ENCODE assay signal across 8 mouse cellular contexts in the genomic region with DNA sequence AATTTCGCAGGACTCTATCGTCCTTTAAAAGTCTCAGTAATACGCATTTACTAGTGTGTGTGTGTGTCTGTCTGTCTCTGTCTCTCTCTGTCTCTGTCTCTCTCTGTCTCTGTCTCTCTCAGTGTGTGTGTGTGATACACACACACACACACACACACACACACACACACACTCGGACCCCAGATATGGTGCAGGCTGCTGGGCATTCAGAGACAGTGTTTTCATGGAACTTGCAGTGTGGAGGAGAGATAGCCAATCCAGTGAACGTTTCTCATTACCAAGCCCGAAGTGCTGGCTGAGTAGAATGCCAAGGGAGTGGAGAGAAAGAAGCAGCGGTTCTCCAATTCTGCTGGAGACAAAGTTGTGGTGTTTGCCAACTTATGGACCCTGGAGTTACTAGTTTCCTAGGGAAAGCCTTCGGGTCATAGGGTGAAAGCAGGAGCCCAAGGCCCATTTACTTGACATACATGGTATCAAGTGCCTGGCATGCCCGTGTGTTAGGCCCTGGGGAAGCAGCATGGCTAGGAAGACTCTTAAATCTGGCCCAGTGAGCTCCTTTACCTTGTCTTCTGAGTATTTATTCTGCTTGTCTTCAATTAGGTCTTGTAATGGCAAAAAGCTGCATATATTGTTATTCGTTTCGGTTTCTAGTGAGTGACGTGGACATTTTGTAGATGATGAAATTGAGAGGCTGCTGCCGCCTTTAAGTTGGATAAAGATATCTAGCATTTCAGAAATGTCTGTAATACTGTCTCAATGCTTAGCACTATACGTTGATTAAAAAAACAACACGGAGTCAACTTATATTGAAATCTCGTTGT. TPM values are rescaled to one million over a fixed set of nuclear protein-coding genes. Genes with fewer than 3 reads are reported as not detected.
DNase-seq lines count a peak whose midpoint lies in the region; ATAC-seq and TF ChIP-seq lines count a peak whose summit lies in the region.

No protein-coding gene starts in this region.

- H3K9ac ChIP-seq in embryonic facial prominence, embryonic 13.5 days, result peak overlapping the region; percentile 83
- H3K9ac ChIP-seq in intestine, embryonic 14.5 days (ENCODE audit: low read length), result peak overlapping the region; percentile 81

- H3K4me3 ChIP-seq in spleen, adult 2 months (ENCODE audit: extremely low read depth, insufficient read depth, insufficient read length), result peak overlapping the region; percentile 96
- H3K4me3 ChIP-seq in embryonic facial prominence, embryonic 13.5 days, result peak overlapping the region; percentile 75
- H3K4me3 ChIP-seq in intestine, embryonic 14.5 days (ENCODE audit: low read depth, low read length), result peak overlapping the region; percentile 92

- H3K4me2 ChIP-seq in embryonic facial prominence, embryonic 13.5 days, result peak overlapping the region; percentile 78
- H3K4me2 ChIP-seq in intestine, embryonic 14.5 days (ENCODE audit: low read length), result peak overlapping the region; percentile 86

- no peak for ATAC-seq in embryonic facial prominence, embryonic 13.5 days (ENCODE audit: insufficient number of reproducible peaks, insufficient read depth, low FRiP score, low TSS enrichment, low read depth)
- ATAC-seq in intestine, embryonic 14.5 days (replicated peaks; ENCODE audit: low FRiP score, low TSS enrichment, low read depth), result peak; percentile 38; the same call in 1 of the 2 replicates

- no peak for TF ChIP-seq POLR2A in spleen, adult 2 months (IDR thresholded peaks at IDR 0.05; ENCODE audit: low read depth, low read length)

- intact Hi-C loops in left cerebral cortex, postnatal 14 days (cut with DNase I), result no loop called here

- no peaks in the 10 kb centered on the region for H3K27me3 ChIP-seq in spleen, adult 2 months (ENCODE audit: control insufficient read depth, insufficient read depth, low read length)
- H3K27me3 ChIP-seq in embryonic facial prominence, embryonic 13.5 days, result no peaks in the 10 kb centered on the region
- H3K27me3 ChIP-seq in intestine, embryonic 14.5 days (replicated peaks; ENCODE audit: control insufficient read depth, insufficient read depth, low read length), result 0 out of 2 replicates have a peak, but pooled peaks cover 4% of the 10 kb centered on the region

- no peak for DNase-seq in spleen, adult 2 months (ENCODE audit: low read depth in 1 of 2, low spot score in 2 of 2)
- no peak for DNase-seq in spleen, adult 12 weeks (ENCODE audit: low spot score)
- DNase-seq in intestine, embryonic 14.5 days (ENCODE audit: low spot score), result no peak
- peak; percentile 14 for DNase-seq in naive thymus-derived CD4-positive, alpha-beta T cell, adult 2 months (ENCODE audit: low read depth)
- DNase-seq in left cerebral cortex, postnatal 14 days (ENCODE audit: low spot score in 2 of 2), result no peak
- no peak for DNase-seq in embryo, embryonic 9.5 days (ENCODE audit: extremely low spot score)
- no peak for DNase-seq in spleen, postnatal 36 days (ENCODE audit: low spot score in 2 of 2)

- peaks cover 2% of the 10 kb centered on the region; the same call in 1 of the 2 replicates for H3K36me3 ChIP-seq in spleen, adult 2 months (ENCODE audit: control insufficient read depth, insufficient read depth, low read length)
- H3K36me3 ChIP-seq in embryonic facial prominence, embryonic 13.5 days, result peaks cover 6% of the 10 kb centered on the region; the same call in 1 of the 2 replicates
- peaks cover 16% of the 10 kb centered on the region for H3K36me3 ChIP-seq in intestine, embryonic 14.5 days (ENCODE audit: control insufficient read depth, insufficient read depth, low read length)

- TF ChIP-seq CTCF in spleen, adult 2 months (IDR thresholded peaks at IDR 0.05; ENCODE audit: extremely low read depth, insufficient read depth, insufficient read length, insufficient replicate concordance), result no peak

- H3K27ac ChIP-seq in spleen, adult 2 months (ENCODE audit: insufficient read depth, low read length), result no peak overlapping the region
- H3K27ac ChIP-seq in embryonic facial prominence, embryonic 13.5 days, result no peak overlapping the region
- no peak overlapping the region for H3K27ac ChIP-seq in intestine, embryonic 14.5 days (ENCODE audit: low read depth)

- peaks cover 5% of the 10 kb centered on the region; the same call in 1 of the 2 replicates for H3K4me1 ChIP-seq in spleen, adult 2 months (ENCODE audit: control insufficient read depth, insufficient read depth, insufficient read length)
- H3K4me1 ChIP-seq in embryonic facial prominence, embryonic 13.5 days, result peaks cover 7% of the 10 kb centered on the region
- H3K4me1 ChIP-seq in intestine, embryonic 14.5 days (replicated peaks; ENCODE audit: control insufficient read depth, insufficient read depth, low read length), result peaks cover 5% of the 10 kb centered on the region

- WGBS in spleen, adult 2 months, result 51% methylated on average over 16 of the region's 16 CpGs
- 43% methylated on average over 16 of the region's 16 CpGs for WGBS in embryonic facial prominence, embryonic 13.5 days
- WGBS in intestine, embryonic 14.5 days, result 48% methylated on average over 16 of the region's 16 CpGs

- H3K9me3 ChIP-seq in embryonic facial prominence, embryonic 13.5 days, result no peaks in the 10 kb centered on the region
- no peaks in the 10 kb centered on the region for H3K9me3 ChIP-seq in intestine, embryonic 14.5 days (ENCODE audit: control insufficient read depth, low read length)

RNA-seq across cellular contexts. Expression of gene Nbas, which starts 0.8 kb away (rescaled TPM):
- polyA plus RNA-seq in spleen, adult 2 months (2012; rRNA removed), result 7.9 and 9.7 TPM in 2 replicates
- polyA plus RNA-seq in embryonic facial prominence, embryonic 13.5 days (2015; fragmentation: Nextera tagmentation; extraction: Ambion mirVana), result 14.6 and 15.0 TPM in 2 replicates
- polyA plus RNA-seq in intestine, embryonic 14.5 days (2014; fragmentation: Nextera tagmentation; extraction: Ambion mirVana), result 23.6 and 25.7 TPM in 2 replicates
- total RNA-seq in left cerebral cortex, postnatal 14 days (2021), result 10 to 100 TPM; 28.2 to 31.3 TPM

RNA-seq across cellular contexts. Expression of gene Ddx1, which starts 20.8 kb away (rescaled TPM):
- polyA plus RNA-seq in spleen, adult 2 months (2012; rRNA removed), result 2.1 and 2.3 TPM in 2 replicates
- polyA plus RNA-seq in embryonic facial prominence, embryonic 13.5 days (2015; fragmentation: Nextera tagmentation; extraction: Ambion mirVana), result 119 and 128 TPM in 2 replicates
- polyA plus RNA-seq in intestine, embryonic 14.5 days (2014; fragmentation: Nextera tagmentation; extraction: Ambion mirVana), result 149 and 170 TPM in 2 replicates
- total RNA-seq in left cerebral cortex, postnatal 14 days (2021), result 100 to 1,000 TPM; 128 to 135 TPM

Comparison
In these comparisons a context has a peak if more than half of its experiments do, and no peak if none do; other contexts are left out.
1. RNA of gene Ddx1, which starts 20.8 kb away (polyA plus RNA-seq): 149 to 170 TPM in intestine, embryonic 14.5 days and 119 to 128 TPM in embryonic facial prominence, embryonic 13.5 days; 2.1 to 2.3 TPM in spleen, adult 2 months; every median in the first group is over 10 times any median in the second.
2. Peak in every context shown above with its lines, with median percentiles within 50 percentile points of each other: H3K4me3 ChIP-seq.